Mouse (Mus musculus): ENCODE measurements around the gene Stx19.

DNA sequence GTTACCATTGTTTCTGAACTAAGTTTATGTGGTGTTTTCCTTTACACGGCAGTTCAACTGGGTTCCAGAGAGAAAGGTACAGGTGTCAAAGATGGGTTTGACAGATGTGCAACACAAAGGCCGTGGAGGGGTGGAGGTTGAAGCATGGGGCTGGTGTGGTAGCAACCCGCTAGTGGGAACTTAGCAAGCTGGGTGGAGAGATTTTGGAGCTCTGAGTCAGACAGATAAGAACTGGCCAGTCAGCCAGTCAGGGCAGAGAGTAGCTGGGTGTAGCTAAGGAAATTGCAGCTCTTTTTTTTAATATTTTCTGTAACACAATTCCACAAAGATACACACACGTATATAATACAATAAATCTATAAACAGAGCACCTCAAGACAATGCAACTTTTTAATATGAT is 3.6 kb upstream of the Stx19 start:
- TF ChIP-seq POLR2A (IDR thresholded peaks at IDR 0.05; ENCODE audit: insufficient read depth, low read depth, low read length) (no peak), CTCF (IDR thresholded peaks at IDR 0.05; ENCODE audit: insufficient read depth, low read depth, low read length) (no peak)
